8 mouse cellular contexts compared by ENCODE assay signal in the genomic region with DNA sequence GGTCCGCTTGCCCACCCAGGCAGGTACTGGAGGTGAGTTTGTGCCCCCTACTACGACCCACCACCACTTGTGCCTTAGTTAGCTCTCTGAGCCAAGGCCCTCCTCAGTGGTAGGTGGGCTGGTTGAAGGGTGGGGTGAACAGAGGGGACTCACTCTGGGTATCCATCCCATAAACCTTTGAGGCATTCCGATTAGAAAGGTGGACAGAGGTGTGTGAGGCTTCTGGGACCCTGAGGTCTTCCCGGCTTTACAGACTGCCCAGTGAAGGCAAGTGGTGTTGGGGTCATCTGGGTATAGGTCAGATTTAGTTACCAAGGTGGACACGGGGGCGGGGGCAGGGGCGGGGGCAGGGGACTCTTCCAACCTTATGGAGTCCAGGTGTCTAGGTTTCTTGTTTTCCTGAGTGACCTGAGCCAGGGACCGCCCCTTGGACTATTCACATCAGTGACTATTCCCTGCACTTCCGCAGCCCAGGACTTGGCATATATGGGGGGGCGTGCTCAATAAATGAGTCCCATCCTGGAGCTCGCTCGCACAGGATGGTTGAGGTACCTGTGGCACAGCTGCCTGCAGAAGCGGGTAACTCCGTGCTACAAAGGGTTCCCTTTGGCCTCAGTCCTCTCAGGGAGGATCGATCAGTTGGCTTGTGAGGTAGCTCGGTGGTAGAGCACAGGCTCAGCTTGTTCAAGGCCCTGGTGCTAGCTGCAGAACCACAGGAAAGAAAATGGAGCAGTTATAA. TPM values are rescaled to one million over a fixed set of nuclear protein-coding genes. Genes with fewer than 3 reads are reported as not detected.
DNase-seq lines count a peak whose midpoint lies in the region; ATAC-seq and TF ChIP-seq lines count a peak whose summit lies in the region.

No protein-coding gene starts in this region.

- no peak for TF ChIP-seq CTCF in gastrocnemius, adult 2 months (IDR thresholded peaks at IDR 0.05)
- TF ChIP-seq CTCF in cortical plate, adult 2 months (IDR thresholded peaks at IDR 0.05; ENCODE audit: extremely low read depth, insufficient read depth, low read length): no peak
- no peak for TF ChIP-seq CTCF in lung, postnatal 0 days (IDR thresholded peaks at IDR 0.05)

- ATAC-seq in intestine, embryonic 14.5 days (replicated peaks; ENCODE audit: low FRiP score, low TSS enrichment, low read depth): 0 out of 2 replicates have a peak, but pooled peaks have one; percentile 5
- no peak for ATAC-seq in lung, postnatal 0 days

- DNase-seq in gastrocnemius, adult 2 months: no peak
- DNase-seq in gastrocnemius, postnatal 14 days: no peak
- DNase-seq in intestine, embryonic 14.5 days (ENCODE audit: low spot score): peak; percentile 68
- DNase-seq in lung, postnatal 0 days (ENCODE audit: low spot score): peak; percentile 59
- no peak for DNase-seq in testis, postnatal 14 days (ENCODE audit: low spot score)
- no peak for DNase-seq in adipocyte (ENCODE audit: low spot score)
- DNase-seq in thymus, postnatal 25 days: no peak

- peak overlapping the region; percentile 69 for H3K4me2 ChIP-seq in intestine, embryonic 14.5 days (ENCODE audit: low read length)
- H3K4me2 ChIP-seq in lung, postnatal 0 days (replicated peaks; ENCODE audit: low read depth, low read length): peak overlapping the region; percentile 91

- 48% methylated on average over 16 of the region's 16 CpGs for WGBS in intestine, embryonic 14.5 days
- WGBS in lung, postnatal 0 days: 51% methylated on average over 16 of the region's 16 CpGs

- H3K4me3 ChIP-seq in gastrocnemius, adult 2 months: peak overlapping the region; percentile 81
- H3K4me3 ChIP-seq in cortical plate, adult 2 months (ENCODE audit: insufficient read depth, low read length): peak overlapping the region; percentile 81
- H3K4me3 ChIP-seq in intestine, embryonic 14.5 days (ENCODE audit: low read depth, low read length): peak overlapping the region; percentile 62
- peak overlapping the region; percentile 78 for H3K4me3 ChIP-seq in lung, postnatal 0 days (ENCODE audit: low read depth, low read length)

- no peak for TF ChIP-seq EP300 in lung, postnatal 0 days (IDR thresholded peaks at IDR 0.05)

- no peaks in the 10 kb centered on the region for H3K27me3 ChIP-seq in intestine, embryonic 14.5 days (replicated peaks; ENCODE audit: control insufficient read depth, insufficient read depth, low read length)
- H3K27me3 ChIP-seq in lung, postnatal 0 days (replicated peaks; ENCODE audit: insufficient read depth, low read length): no peaks in the 10 kb centered on the region

- peaks cover 23% of the 10 kb centered on the region for H3K36me3 ChIP-seq in intestine, embryonic 14.5 days (ENCODE audit: control insufficient read depth, insufficient read depth, low read length)
- 0 out of 2 replicates have a peak, but pooled peaks cover 3% of the 10 kb centered on the region for H3K36me3 ChIP-seq in lung, postnatal 0 days (ENCODE audit: insufficient read depth, low read length)

- intact Hi-C loops in gastrocnemius, adult 2 months (cut with DNase I): no loop called here
- intact Hi-C loops in gastrocnemius, postnatal 14 days (cut with DNase I; ENCODE audit: low total_unique reads): no loop called here

- H3K4me1 ChIP-seq in cortical plate, adult 2 months (ENCODE audit: control insufficient read depth, insufficient read depth, low read length): peaks cover 9% of the 10 kb centered on the region
- peaks cover 45% of the 10 kb centered on the region for H3K4me1 ChIP-seq in intestine, embryonic 14.5 days (replicated peaks; ENCODE audit: control insufficient read depth, insufficient read depth, low read length)
- peaks cover 14% of the 10 kb centered on the region; the same call in 1 of the 2 replicates for H3K4me1 ChIP-seq in lung, postnatal 0 days (ENCODE audit: insufficient read depth, low read depth, low read length)

- TF ChIP-seq POLR2A in cortical plate, adult 2 months (IDR thresholded peaks at IDR 0.05; ENCODE audit: extremely low read depth, insufficient read depth, low read length): no peak

- H3K27ac ChIP-seq in gastrocnemius, adult 2 months: peak overlapping the region; percentile 81
- 0 out of 2 replicates have a peak overlapping the region, but pooled peaks have one; percentile 57 for H3K27ac ChIP-seq in cortical plate, adult 2 months (ENCODE audit: insufficient read depth, low read length)
- H3K27ac ChIP-seq in intestine, embryonic 14.5 days (ENCODE audit: low read depth): peak overlapping the region; percentile 93
- H3K27ac ChIP-seq in lung, postnatal 0 days (ENCODE audit: low read length): peak overlapping the region; percentile 97

- H3K9me3 ChIP-seq in intestine, embryonic 14.5 days (ENCODE audit: control insufficient read depth, low read length): no peaks in the 10 kb centered on the region
- no peaks in the 10 kb centered on the region for H3K9me3 ChIP-seq in lung, postnatal 0 days (ENCODE audit: low read length)

- peak overlapping the region; percentile 97 for H3K9ac ChIP-seq in intestine, embryonic 14.5 days (ENCODE audit: low read length)
- peak overlapping the region; percentile 98 for H3K9ac ChIP-seq in lung, postnatal 0 days (replicated peaks; ENCODE audit: low read depth)

RNA-seq across cellular contexts. Expression of a gene that starts 6.8 kb away (rescaled TPM):
- 1 to 10 TPM; 2.2 to 2.8 TPM for total RNA-seq in gastrocnemius, adult 2 months (2021)
- 1 to 10 TPM; 5.2 to 7.5 TPM for total RNA-seq in gastrocnemius, postnatal 14 days (2021)
- polyA plus RNA-seq in cortical plate, adult 2 months (2012; rRNA removed): 83.8 and 95.0 TPM in 2 replicates
- 15.4 and 17.5 TPM in 2 replicates for polyA plus RNA-seq in intestine, embryonic 14.5 days (2014; fragmentation: Nextera tagmentation; extraction: Ambion mirVana)
- polyA plus RNA-seq in lung, postnatal 0 days (2015; fragmentation: Nextera tagmentation; extraction: Ambion mirVana): 16.4 and 18.2 TPM in 2 replicates

RNA-seq across cellular contexts. Expression of a gene that starts 57.7 kb away (rescaled TPM):
- total RNA-seq in gastrocnemius, adult 2 months (2021): 10 to 100 TPM; 13.5 TPM
- 10 to 100 TPM; 20.7 to 28.3 TPM for total RNA-seq in gastrocnemius, postnatal 14 days (2021)
- polyA plus RNA-seq in cortical plate, adult 2 months (2012; rRNA removed): 101 and 108 TPM in 2 replicates
- 43.3 and 48.9 TPM in 2 replicates for polyA plus RNA-seq in intestine, embryonic 14.5 days (2014; fragmentation: Nextera tagmentation; extraction: Ambion mirVana)
- polyA plus RNA-seq in lung, postnatal 0 days (2015; fragmentation: Nextera tagmentation; extraction: Ambion mirVana): 95.7 and 100 TPM in 2 replicates

Comparison
In these comparisons a context has a peak if more than half of its experiments do, and no peak if none do; other contexts are left out.
1. DNase-seq: peak in intestine, embryonic 14.5 days (single experiment) and lung, postnatal 0 days (single experiment); none in gastrocnemius, adult 2 months (single experiment), gastrocnemius, postnatal 14 days (single experiment), testis, postnatal 14 days (single experiment), adipocyte (single experiment) and thymus, postnatal 25 days (single experiment).
2. Peak in every context shown above with its lines, with median percentiles within 50 percentile points of each other: H3K27ac ChIP-seq and H3K4me3 ChIP-seq.